Mouse (Mus musculus) heart, postnatal 0 days (tissue): ENCODE data around the gene Cyp2a4.
"Not testable (repeated sequence)": the region's sequence is repeated elsewhere in the genome, so short reads cannot be mapped to it uniquely, and the experiment has no call there.

ENCODE experiments used
- CTCF ChIP-seq: IDR thresholded peaks from 2 replicates; pipeline ENCODE4 v1.5.1; 2016; ENCODE audit warnings: antibody characterized with exemption, control low read depth, low read depth
- EP300 ChIP-seq: IDR thresholded peaks from 2 replicates; pipeline ENCODE4 v1.6.1; 2016; ENCODE audit warnings: antibody characterized with exemption, low read depth

DNA sequence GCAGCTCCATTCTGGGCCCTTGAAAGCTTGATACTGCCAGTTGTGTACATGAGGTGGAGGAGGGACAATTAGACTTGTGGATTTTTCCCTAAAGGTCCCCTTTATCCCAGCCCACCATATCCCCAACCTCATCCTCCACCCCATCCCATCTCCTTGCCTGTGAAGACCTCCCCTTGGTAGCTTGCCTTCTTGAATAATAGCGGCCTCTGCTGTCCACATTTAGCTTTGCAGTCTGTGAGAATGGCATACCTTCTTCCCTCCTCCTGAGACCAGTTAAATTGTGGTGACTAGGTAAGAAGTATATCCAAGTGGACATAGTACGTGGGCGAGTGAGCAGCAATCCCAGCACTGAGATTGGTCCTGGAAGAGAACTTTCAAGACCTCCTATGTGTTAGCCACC is 13.4 kb downstream of the Cyp2a4 start:
- TF ChIP-seq CTCF, EP300: not testable (repeated sequence)
